Mouse (Mus musculus) embryonic facial prominence, embryonic 11.5 days (tissue): ENCODE data around the gene Fbxo40. TPM values are rescaled to one million over a fixed set of nuclear protein-coding genes. Genes with fewer than 3 reads are reported as not detected.
A peak's percentile ranks its signal among the peaks of the same experiment; 100 is the strongest.

ENCODE experiments used
- ATAC-seq: fragments of 200-750 bp; cut with Nextera tagmentation; replicated peaks from 2 replicates; pipeline ENCODE4 v1.8.0; 2017; ENCODE audit warnings: low read depth; ENCODE audit not compliant: insufficient number of reproducible peaks, low FRiP score, low TSS enrichment
- DNase-seq: peaks from one replicate; pipeline ENCODE4 v3.0.0-alpha.2; 2015; ENCODE audit warnings: low spot score
- H3K27ac ChIP-seq: fragments of 300-500 bp; sonication (generic); replicated peaks from 2 replicates; pipeline ENCODE4 v1.5.1; 2014; ENCODE audit warnings: mild to moderate bottlenecking, low read depth, low read length, control low read depth
- H3K27me3 ChIP-seq: fragments of 300-500 bp; sonication (generic); 2 replicates; pipeline ENCODE4 v1.6.1; 2014; ENCODE audit warnings: mild to moderate bottlenecking, low read length, moderate library complexity, mixed read lengths; ENCODE audit not compliant: control insufficient read depth, insufficient read depth
- H3K36me3 ChIP-seq: fragments of 300-500 bp; sonication (generic); replicated peaks from 2 replicates; pipeline ENCODE4 v1.6.1; 2014; ENCODE audit warnings: low read depth, mild to moderate bottlenecking, low read length, moderate library complexity, mixed read lengths; ENCODE audit not compliant: control insufficient read depth, insufficient read depth
- H3K4me1 ChIP-seq: fragments of 300-500 bp; sonication (generic); 2 replicates; pipeline ENCODE4 v1.6.1; 2014; ENCODE audit warnings: low read length, mixed read lengths; ENCODE audit not compliant: control insufficient read depth, insufficient read depth
- H3K4me2 ChIP-seq: fragments of 300-500 bp; sonication (generic); 2 replicates; pipeline ENCODE4 v1.6.1; 2014; ENCODE audit warnings: low read depth, mild to moderate bottlenecking, control low read depth, low read length, moderate library complexity
- H3K4me3 ChIP-seq: fragments of 300-500 bp; sonication (generic); 2 replicates; pipeline ENCODE4 v1.5.1; 2014; ENCODE audit warnings: low read depth, low read length, control low read depth
- H3K9ac ChIP-seq: fragments of 300-500 bp; sonication (generic); replicated peaks from 2 replicates; pipeline ENCODE4 v1.6.1; 2014; ENCODE audit warnings: mild to moderate bottlenecking, control low read depth, low read length
- H3K9me3 ChIP-seq: fragments of 300-500 bp; sonication (generic); replicated peaks from 2 replicates; pipeline ENCODE4 v1.6.1; 2016; ENCODE audit warnings: mild to moderate bottlenecking, low read length, inconsistent platforms, mixed read lengths; ENCODE audit not compliant: control insufficient read depth
- WGBS: fragments of 180-500 bp; shearing (Covaris S2); extraction: QIAGEN DNeasy Blood & Tissue Kit; methylation state at CpG from one replicate; pipeline ENCODE4 v1.1.7; 2014; 5-methylcytosine and 5-hydroxymethylcytosine counted together
- polyA plus RNA-seq: library from polyadenylated mRNA; unstranded; fragments of >200 nt; fragmentation: Nextera tagmentation; extraction: Ambion mirVana; gene quantifications from 2 replicates; pipeline ENCODE4 v1.2.1, GENCODE M21; 2014

Gene Fbxo40
- polyA plus RNA-seq, 1 experiment from 2014 or later = not detected

DNA sequence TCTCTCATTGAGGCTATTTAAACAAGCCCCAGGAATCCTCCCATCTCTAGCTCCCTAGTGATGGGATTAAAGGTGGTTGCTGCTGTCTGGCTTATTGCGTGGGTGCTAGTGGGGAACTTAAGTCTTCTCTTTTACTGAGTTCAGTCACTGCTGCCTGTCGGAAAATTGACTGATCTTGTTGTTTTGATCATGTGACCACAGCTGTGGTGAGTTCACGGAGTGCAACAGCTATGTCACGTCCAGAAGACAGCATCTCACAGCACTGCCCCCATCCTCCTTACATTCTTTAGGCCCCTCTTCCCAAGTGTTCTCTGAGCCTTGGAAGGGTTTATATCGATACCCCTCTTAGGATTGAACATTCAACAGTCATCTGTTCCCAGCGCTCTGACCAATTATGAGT is 19.0 kb upstream of the Fbxo40 start:
- no peak overlapping the region for H3K4me2 ChIP-seq
- no peaks in the 10 kb centered on the region for H3K9me3 ChIP-seq
- no peaks in the 10 kb centered on the region for H3K27me3 ChIP-seq
- no peak overlapping the region for H3K4me3 ChIP-seq
- H3K36me3 ChIP-seq = no peaks in the 10 kb centered on the region
- no peak overlapping the region for H3K9ac ChIP-seq
- ATAC-seq = no peak
- no peak for DNase-seq
- WGBS = 68% methylated on average over 6 of the region's 6 CpGs
- no peak overlapping the region for H3K27ac ChIP-seq
- H3K4me1 ChIP-seq = no peaks in the 10 kb centered on the region

DNA sequence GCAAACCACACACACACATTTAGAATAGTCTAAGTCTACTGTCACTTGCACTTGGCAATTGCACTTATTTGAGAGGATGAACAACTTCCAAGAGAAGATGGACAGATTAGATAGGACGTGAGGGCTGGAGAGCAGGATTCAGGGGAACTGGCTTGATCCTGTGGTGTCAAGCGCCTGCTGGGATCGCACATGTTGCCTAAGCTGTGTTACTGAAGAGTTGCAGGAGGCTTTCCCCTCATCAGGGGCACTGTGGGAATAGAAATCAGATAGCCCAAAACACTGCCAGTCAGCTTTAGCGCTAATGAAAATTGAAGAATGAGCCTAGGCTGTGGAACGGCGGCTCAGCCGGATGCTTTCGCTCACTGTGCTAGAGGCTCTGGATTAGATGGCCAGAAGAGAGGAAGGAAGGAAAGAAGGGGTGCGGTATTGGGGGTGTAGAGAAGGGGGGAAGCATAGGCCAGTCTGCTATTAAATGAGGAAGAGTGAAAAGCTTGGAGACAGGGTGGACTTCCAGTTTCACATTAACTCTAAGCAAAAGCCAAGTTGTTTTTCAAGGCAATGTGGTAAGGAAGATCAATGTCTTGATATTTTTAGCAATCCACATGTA is 9.2 kb upstream of the Fbxo40 start:
- H3K4me3 ChIP-seq = no peak overlapping the region
- no peak for DNase-seq
- no peak overlapping the region for H3K4me2 ChIP-seq
- H3K9ac ChIP-seq = no peak overlapping the region
- ATAC-seq = no peak
- 71% methylated on average over 9 of the region's 9 CpGs for WGBS
- no peaks in the 10 kb centered on the region for H3K9me3 ChIP-seq
- H3K27ac ChIP-seq = no peak overlapping the region
- no peaks in the 10 kb centered on the region for H3K36me3 ChIP-seq
- no peaks in the 10 kb centered on the region for H3K4me1 ChIP-seq
- no peaks in the 10 kb centered on the region for H3K27me3 ChIP-seq

DNA sequence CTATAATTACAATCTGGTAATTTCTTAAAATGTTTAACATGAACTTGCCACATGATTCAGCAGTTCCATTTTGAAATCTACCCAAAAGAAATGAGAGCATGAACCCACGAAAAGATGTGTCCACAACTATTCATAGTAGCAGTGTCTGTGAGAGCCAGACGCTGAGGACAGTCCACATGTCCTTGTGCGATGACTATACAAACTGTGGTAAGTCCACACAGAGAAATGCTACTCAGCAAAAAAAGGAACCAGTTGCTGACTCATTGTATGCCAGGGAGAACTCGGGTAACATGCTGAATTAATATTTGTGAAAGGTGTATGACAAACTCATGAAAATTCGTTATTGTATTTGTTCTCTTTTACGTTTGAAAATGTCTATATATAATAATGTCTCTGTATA is 7.4 kb upstream of the Fbxo40 start:
- Histone ChIP-seq H3K9ac (no peak overlapping the region), H3K9me3 (no peaks in the 10 kb centered on the region), H3K36me3 (no peaks in the 10 kb centered on the region), H3K4me1 (no peaks in the 10 kb centered on the region), H3K4me3 (no peak overlapping the region), H3K27ac (no peak overlapping the region), H3K27me3 (no peaks in the 10 kb centered on the region), H3K4me2 (no peak overlapping the region)
- DNase-seq (no peak), ATAC-seq (no peak)
- WGBS = 79% methylated on average over 6 of the region's 6 CpGs

DNA sequence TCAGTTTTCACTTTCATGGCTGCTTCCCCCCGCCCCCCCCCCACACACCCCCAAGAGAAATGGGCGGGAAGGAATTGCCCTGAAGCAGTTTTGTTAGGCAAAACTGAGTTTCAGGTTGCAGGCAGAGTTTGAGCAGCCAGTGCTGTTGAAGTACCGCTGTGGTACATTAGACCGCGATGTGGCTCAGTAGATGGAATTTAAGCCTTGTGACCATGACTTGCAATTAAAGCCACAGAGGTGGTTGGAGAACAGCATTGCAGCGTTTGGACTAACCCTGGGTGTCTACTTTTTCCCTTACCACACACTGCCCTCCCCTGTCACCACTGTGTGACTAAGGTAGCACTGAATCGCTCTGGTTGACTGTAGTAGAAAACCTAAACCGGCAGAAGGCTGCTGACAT is 774 bp downstream of the Fbxo40 start:
- Histone ChIP-seq H3K9ac (no peak overlapping the region), H3K27me3 (no peaks in the 10 kb centered on the region), H3K27ac (no peak overlapping the region), H3K4me3 (no peak overlapping the region), H3K4me1 (no peaks in the 10 kb centered on the region; the same call in 1 of the 2 replicates), H3K36me3 (no peaks in the 10 kb centered on the region), H3K9me3 (no peaks in the 10 kb centered on the region), H3K4me2 (no peak overlapping the region)
- ATAC-seq (peak; percentile 34; the same call in 1 of the 2 replicates), DNase-seq (peak; percentile 60)
- 35% methylated on average over 8 of the region's 8 CpGs for WGBS

DNA sequence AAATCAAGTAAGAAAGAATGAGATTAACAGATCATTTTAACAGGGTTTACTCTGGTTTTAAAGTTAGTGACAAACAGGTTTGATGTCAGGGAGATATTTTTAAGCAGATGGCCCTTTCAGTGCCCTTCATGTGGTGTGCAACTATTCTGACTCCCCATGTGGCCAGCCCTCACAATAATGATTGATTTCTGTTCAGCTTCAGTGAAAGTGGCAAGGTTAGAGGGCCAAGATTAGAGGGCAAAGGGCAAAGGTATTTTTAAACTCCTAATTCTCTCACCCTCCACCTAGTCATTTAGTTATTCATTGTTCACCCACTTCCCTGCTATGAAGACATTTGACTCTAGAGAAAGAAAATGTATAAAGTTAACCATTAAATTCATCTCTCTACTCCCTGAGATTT is 2.2 kb downstream of the Fbxo40 start:
- ATAC-seq (no peak), DNase-seq (no peak)
- no peak overlapping the region for H3K4me2 ChIP-seq
- H3K4me3 ChIP-seq = no peak overlapping the region
- no peak overlapping the region for H3K9ac ChIP-seq
- H3K9me3 ChIP-seq = no peaks in the 10 kb centered on the region
- no peaks in the 10 kb centered on the region for H3K36me3 ChIP-seq
- H3K27me3 ChIP-seq = no peaks in the 10 kb centered on the region
- no peak overlapping the region for H3K27ac ChIP-seq
- no peaks in the 10 kb centered on the region; the same call in 1 of the 2 replicates for H3K4me1 ChIP-seq

DNA sequence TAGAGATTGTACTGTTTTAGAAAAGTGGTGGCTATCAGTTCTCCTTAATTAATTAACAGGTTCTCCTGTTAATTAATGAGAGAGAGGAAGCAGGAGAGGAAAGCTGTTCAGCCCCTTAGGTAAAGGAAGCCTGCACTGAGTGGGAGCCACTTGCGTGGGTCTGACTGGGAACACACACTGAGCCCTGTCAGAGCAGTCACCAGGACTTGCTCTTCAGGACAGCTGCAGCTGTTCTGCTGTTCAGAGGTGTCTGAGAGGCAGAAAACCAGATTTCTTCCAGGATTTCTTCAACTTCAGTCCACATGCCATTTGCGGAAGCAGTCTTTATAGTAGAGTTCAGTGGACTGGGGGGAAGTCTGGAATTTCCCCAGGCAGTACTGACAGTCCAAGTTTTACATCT is 2.9 kb downstream of the Fbxo40 start:
- no peaks in the 10 kb centered on the region; the same call in 1 of the 2 replicates for H3K4me1 ChIP-seq
- no peaks in the 10 kb centered on the region for H3K9me3 ChIP-seq
- no peak for DNase-seq
- WGBS = 74% methylated on average over 2 of the region's 2 CpGs
- H3K4me2 ChIP-seq = no peak overlapping the region
- no peak overlapping the region for H3K27ac ChIP-seq
- H3K4me3 ChIP-seq = no peak overlapping the region
- no peak for ATAC-seq
- H3K9ac ChIP-seq = no peak overlapping the region
- no peaks in the 10 kb centered on the region for H3K27me3 ChIP-seq
- H3K36me3 ChIP-seq = no peaks in the 10 kb centered on the region

DNA sequence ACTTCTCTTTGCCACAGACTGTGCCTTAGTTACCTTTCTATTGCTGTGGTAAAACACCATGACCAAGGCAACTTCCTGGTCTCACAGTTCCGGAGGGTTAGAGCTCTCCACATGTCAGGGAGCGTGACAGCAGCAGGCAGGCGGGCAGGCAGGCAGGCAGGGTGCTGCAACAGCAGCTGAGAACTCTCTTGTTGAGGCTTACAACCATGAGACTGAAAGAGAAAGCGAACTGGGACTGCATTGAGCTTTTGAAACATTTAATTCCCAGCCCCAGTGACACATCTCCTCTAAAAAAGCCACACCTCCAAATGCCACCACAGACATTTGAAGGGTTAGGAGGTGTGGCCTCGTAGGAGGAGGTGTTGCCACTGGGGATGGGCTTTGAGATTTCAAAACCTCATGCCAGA is 4.6 kb downstream of the Fbxo40 start:
- Histone ChIP-seq H3K27me3 (no peaks in the 10 kb centered on the region), H3K9me3 (no peaks in the 10 kb centered on the region), H3K9ac (no peak overlapping the region), H3K4me1 (no peaks in the 10 kb centered on the region; the same call in 1 of the 2 replicates), H3K4me3 (no peak overlapping the region), H3K36me3 (no peaks in the 10 kb centered on the region), H3K4me2 (no peak overlapping the region), H3K27ac (no peak overlapping the region)
- no peak for DNase-seq
- 66% methylated on average over 5 of the region's 5 CpGs for WGBS
- ATAC-seq = no peak

DNA sequence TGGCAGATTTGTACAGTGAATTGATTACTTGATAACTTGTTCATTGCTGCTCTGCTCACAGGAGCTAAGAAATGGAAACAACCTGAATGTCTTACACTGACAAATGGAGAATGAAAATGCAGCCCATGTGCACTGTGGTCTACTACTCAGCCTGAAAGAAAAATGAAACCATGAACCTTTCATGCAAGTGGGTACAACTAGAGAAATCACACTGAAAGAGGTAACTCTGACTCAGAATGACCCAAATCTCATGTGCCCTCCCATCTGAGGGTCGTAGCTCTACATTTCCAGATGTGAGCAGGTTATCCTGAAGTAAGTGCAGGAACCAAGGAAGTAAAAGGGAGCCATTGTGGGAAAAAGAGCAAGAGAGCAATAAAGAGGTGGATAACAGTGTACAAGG is 6.5 kb downstream of the Fbxo40 start:
- no peak overlapping the region for H3K9ac ChIP-seq
- no peaks in the 10 kb centered on the region for H3K27me3 ChIP-seq
- WGBS = 56% methylated on average over 1 of the region's 1 CpGs
- no peaks in the 10 kb centered on the region for H3K4me1 ChIP-seq
- H3K4me3 ChIP-seq = no peak overlapping the region
- no peaks in the 10 kb centered on the region for H3K36me3 ChIP-seq
- no peaks in the 10 kb centered on the region for H3K9me3 ChIP-seq
- no peak for ATAC-seq
- no peak overlapping the region for H3K27ac ChIP-seq
- no peak for DNase-seq
- H3K4me2 ChIP-seq = no peak overlapping the region
